Mouse (Mus musculus) liver, embryonic 14.5 days (tissue): Measurements from ENCODE around the gene 9830107B12Rik.

Experiments
- CTCF ChIP-seq: IDR thresholded peaks from 2 replicates; pipeline ENCODE4 v1.5.1; 2016; ENCODE audit warnings: antibody characterized with exemption, low read depth, control low read depth
- EP300 ChIP-seq: IDR thresholded peaks from 2 replicates; pipeline ENCODE4 v1.6.1; 2016; ENCODE audit warnings: antibody characterized with exemption, low read depth

DNA sequence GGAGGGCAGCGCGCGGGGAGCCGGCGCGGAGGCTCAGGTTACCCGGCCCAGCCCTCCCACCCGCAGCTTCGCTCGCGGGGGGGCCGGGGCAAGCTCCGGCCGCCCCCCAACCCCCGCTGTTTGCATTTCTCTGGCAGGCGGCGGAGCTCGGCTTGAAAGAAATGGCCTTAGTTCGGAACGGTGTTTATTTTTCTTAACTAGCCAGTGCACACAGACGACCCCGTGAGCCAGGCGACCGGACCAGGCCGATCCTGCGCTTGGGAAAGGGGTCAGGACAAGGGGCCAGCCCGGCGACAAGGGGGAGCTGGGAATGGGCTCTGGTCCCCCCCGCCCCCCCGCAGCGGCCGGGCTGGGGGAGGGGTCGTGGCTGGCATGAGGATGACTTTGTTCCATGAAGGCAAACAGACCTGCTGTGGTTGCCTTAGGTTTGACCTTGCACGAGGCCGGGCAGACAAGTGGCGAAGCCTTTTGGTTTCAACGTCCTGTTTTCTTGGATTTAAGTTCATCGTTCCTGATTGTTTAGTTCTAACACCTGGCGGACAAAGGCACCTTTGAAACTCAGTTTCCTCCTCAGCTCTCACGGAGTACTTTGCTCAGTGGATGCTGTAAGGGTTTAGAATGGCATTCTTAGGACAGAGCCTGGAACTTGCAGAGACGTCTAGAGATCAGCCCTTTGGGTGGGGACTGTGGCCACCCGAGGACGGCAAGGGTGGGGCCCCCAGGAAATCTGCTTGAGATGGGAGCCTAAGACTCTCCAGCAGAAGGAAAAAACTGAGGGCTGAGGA, 48.1 kb downstream of the 9830107B12Rik start:
- no peak for TF ChIP-seq CTCF
- TF ChIP-seq EP300 = no peak
